Mouse (Mus musculus): Measurements from ENCODE around the gene Prok1. TPM values are rescaled to one million over a fixed set of nuclear protein-coding genes. Genes with fewer than 3 reads are reported as not detected.

Gene Prok1
- polyA plus RNA-seq, 2 experiments = 0.03 TPM; not detected in 1

GRCm38 (mm10) chr3:107183178-107183577 lies 56.3 kb downstream of the Prok1 start:
- Histone ChIP-seq H3K4me1 (replicated peaks; ENCODE audit: control insufficient read depth in 2 of 2, insufficient read depth in 2 of 2, low read length in 1 of 2) (no peaks in the 10 kb centered on the region), H3K27me3 (ENCODE audit: control insufficient read depth, insufficient read depth, low read length) (no peaks in the 10 kb centered on the region), H3K9me3 (ENCODE audit: control insufficient read depth, low read length) (no peaks in the 10 kb centered on the region), H3K27ac (no peak overlapping the region), H3K4me3 (ENCODE audit: insufficient read depth in 1 of 2, low read depth in 2 of 2, low read length in 2 of 2) (no peak overlapping the region), H3K36me3 (replicated peaks; ENCODE audit: control insufficient read depth, insufficient read depth, low read depth) (no peaks in the 10 kb centered on the region), H3K9ac (replicated peaks) (no peak overlapping the region), H3K4me2 (ENCODE audit: low read depth) (no peak overlapping the region)
- TF ChIP-seq EP300 (IDR thresholded peaks at IDR 0.05; ENCODE audit: low read depth) = no peak
- no peak for TF ChIP-seq CTCF (IDR thresholded peaks at IDR 0.05; ENCODE audit: low read depth)
- no peak for DNase-seq (ENCODE audit: low read depth in 3 of 3, low spot score in 3 of 3)
- 68% methylated on average over 3 of the region's 3 CpGs for WGBS (ENCODE audit: insufficient replicate concordance)
- ATAC-seq (ENCODE audit: insufficient read depth) = no peak

Other genes with a start within 250 kb of the Prok1 start
- 0.51 and 0.76 TPM in 2 replicates for gene Kcna3, start 203.5 kb downstream of the Prok1 start, polyA plus RNA-seq (2012; rRNA removed)
- 0.58 and 1.1 TPM in 2 replicates for gene Kcna3, start 203.5 kb downstream of the Prok1 start, polyA plus RNA-seq (2014; fragmentation: Nextera tagmentation; extraction: Ambion mirVana)
- 0.12 and 0.15 TPM in 2 replicates for gene Kcna2, start 138.6 kb downstream of the Prok1 start, polyA plus RNA-seq (2012; rRNA removed)
- 0.05 and 0.06 TPM in 2 replicates for gene Kcna2, start 138.6 kb downstream of the Prok1 start, polyA plus RNA-seq (2014; fragmentation: Nextera tagmentation; extraction: Ambion mirVana)
- gene Kcna10, start 56.7 kb downstream of the Prok1 start, polyA plus RNA-seq (2012; rRNA removed) = not detected in 2 replicates
- not detected in 2 replicates for gene Kcna10, start 56.7 kb downstream of the Prok1 start, polyA plus RNA-seq (2014; fragmentation: Nextera tagmentation; extraction: Ambion mirVana)
- gene Cym, start 18.0 kb downstream of the Prok1 start, polyA plus RNA-seq (2012; rRNA removed) = 0.05 and 0.08 TPM in 2 replicates
- gene Cym, start 18.0 kb downstream of the Prok1 start, polyA plus RNA-seq (2014; fragmentation: Nextera tagmentation; extraction: Ambion mirVana) = 0.20 TPM in 1 of 2 replicates, not detected in the other
- gene A630076J17Rik, start 9.1 kb downstream of the Prok1 start, polyA plus RNA-seq (2012; rRNA removed) = not detected in 2 replicates
- 0.10 TPM in 1 of 2 replicates, not detected in the other for gene A630076J17Rik, start 9.1 kb downstream of the Prok1 start, polyA plus RNA-seq (2014; fragmentation: Nextera tagmentation; extraction: Ambion mirVana)
- gene Lamtor5, start 39.2 kb upstream of the Prok1 start, polyA plus RNA-seq (2012; rRNA removed) = 41.3 and 44.7 TPM in 2 replicates
- gene Lamtor5, start 39.2 kb upstream of the Prok1 start, polyA plus RNA-seq (2014; fragmentation: Nextera tagmentation; extraction: Ambion mirVana) = 108 and 109 TPM in 2 replicates
- 0.03 TPM in 1 of 2 replicates, not detected in the other for gene Slc16a4, start 51.5 kb upstream of the Prok1 start, polyA plus RNA-seq (2012; rRNA removed)
- 0.27 and 0.30 TPM in 2 replicates for gene Slc16a4, start 51.5 kb upstream of the Prok1 start, polyA plus RNA-seq (2014; fragmentation: Nextera tagmentation; extraction: Ambion mirVana)
- 3.4 and 4.8 TPM in 2 replicates for gene Rbm15, start 94.0 kb upstream of the Prok1 start, polyA plus RNA-seq (2012; rRNA removed)
- gene Rbm15, start 94.0 kb upstream of the Prok1 start, polyA plus RNA-seq (2014; fragmentation: Nextera tagmentation; extraction: Ambion mirVana) = 8.7 and 9.0 TPM in 2 replicates
- gene Kcnc4, start 219.8 kb upstream of the Prok1 start, polyA plus RNA-seq (2012; rRNA removed) = 0.01 TPM in 1 of 2 replicates, not detected in the other
- gene Kcnc4, start 219.8 kb upstream of the Prok1 start, polyA plus RNA-seq (2014; fragmentation: Nextera tagmentation; extraction: Ambion mirVana) = not detected in 2 replicates

Data from liver, embryonic 14.5 days (tissue).